Mouse (Mus musculus) erythroid progenitor cell, adult 5-6 weeks (primary cell): ENCODE results near the gene Lpp. TPM values are rescaled to one million over a fixed set of nuclear protein-coding genes. Genes with fewer than 3 reads are reported as not detected.

Experiments used
- ATAC-seq: replicated peaks from 2 replicates; pipeline ENCODE4 v1.8.0; 2016; ENCODE audit warnings: moderate number of reproducible peaks, mild to moderate bottlenecking, moderate TSS enrichment, inconsistent platforms; ENCODE audit not compliant: poor library complexity, low FRiP score, severe bottlenecking
- total RNA-seq, 2 experiments: library from RNA; stranded (forward) in 1 of 2; stranded (reverse) in 1 of 2; fragments of 150-400 nt in 1 of 2; fragments of 186-747, 209-891 nt in 1 of 2; gene quantifications; 2 replicates each; pipeline versions ENCODE4 v1.2.3 to v1.2.4; 2015 to 2017; ENCODE audit warnings: low replicate concordance in 2 of 2

Gene Lpp
- total RNA-seq, 2 experiments from 2014 or later, result 0.76 to 2.1 TPM

DNA sequence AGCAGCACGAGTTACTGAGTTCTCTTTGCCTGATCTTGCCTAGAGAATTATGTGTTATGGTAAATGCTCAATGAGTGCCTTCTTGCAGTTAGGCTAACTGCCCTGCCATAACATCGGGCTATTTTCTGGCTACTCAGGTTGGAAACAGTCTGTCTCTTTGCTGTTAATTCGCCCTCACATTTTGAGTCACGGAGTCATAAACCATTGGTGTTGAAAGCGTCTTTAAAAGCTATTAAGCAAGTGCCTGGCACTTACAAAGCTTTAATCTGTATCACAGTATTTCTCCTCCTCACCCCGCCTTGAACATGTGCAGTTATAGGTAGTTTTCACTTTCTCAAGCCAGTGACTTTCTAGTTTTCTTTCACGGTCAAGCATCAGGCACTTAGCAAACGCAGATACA, 250.8 kb downstream of the Lpp start:
- no peak for ATAC-seq

DNA sequence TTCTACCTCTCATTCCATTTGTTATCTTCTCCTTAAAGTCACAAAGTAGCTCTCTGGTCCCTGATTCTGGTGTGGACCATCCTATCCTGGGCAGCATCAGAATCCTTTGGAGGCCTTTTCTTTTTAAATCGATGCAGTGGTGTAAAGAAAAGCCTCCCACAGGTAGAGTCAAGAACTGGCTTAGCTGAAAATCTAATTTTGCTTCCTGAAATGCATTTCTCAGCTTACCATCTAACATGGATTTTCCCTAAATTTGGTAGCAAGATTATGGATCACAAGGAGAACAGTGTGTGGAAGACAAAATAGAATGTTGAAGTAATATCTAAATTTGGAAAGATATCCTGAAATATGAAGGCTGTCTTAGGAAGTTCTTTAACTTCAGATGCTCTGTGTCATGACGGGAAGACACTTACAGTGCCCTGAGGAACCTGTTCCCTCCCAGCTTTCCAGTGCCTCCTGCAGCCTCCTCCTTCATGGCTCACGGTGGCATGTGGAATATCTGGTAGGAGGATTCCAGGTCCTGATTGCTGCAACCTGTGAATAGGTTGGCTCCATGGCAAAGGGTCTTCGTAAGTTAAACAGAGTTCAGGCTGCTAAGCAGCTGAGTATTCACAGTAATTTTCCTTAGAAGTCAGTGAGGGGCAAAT, 251.6 kb downstream of the Lpp start:
- no peak for ATAC-seq

GRCm38 (mm10) chr16:24645906-24646603, 252.7 kb downstream of the Lpp start:
- no peak for ATAC-seq

- no peak for ATAC-seq
Observed at GRCm38 (mm10) chr16:24651655-24652654, 258.6 kb downstream of the Lpp start.

DNA sequence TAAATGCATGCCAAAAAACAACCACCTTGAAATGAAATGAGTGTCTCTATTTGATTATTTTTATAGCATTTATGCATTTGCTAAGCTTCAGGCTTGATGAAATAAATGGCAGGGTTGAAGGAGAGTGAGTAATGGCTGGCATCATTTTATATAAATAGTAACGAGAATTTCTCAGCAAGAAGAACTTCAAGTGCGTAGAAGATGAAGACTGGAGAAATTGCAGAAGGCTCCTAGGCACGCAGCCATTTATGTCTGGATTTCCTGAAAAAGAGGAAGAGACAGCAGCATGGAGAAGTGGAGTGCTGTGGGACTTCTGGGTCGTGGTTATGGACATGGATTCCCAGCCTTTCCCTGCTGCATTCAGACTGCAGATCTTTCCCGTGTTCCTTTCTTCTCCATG, 259.7 kb downstream of the Lpp start:
- ATAC-seq, result no peak

GRCm38 (mm10) chr16:24655116-24655515, 261.8 kb downstream of the Lpp start:
- ATAC-seq, result no peak

DNA sequence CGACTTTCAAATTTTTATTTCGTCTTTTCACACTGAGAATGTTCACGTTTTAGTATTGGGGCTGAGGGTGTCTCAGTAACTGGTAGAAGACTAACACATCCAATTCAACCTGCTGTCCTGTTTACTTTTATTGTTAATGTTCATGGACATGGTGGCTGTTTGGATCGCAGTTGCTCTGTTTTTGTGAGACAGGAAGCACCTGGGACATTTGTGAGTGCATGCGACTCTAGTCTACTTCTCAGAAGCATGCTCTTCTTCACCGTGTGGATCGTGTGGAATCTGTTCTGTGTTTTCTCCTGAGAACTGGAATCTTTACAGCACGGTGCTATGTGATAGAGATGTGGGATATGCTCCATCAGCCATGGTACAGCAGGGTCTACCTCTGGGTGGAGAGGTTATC, 262.7 kb downstream of the Lpp start:
- ATAC-seq, result no peak

- no peak for ATAC-seq
Observed at GRCm38 (mm10) chr16:24656752-24657151, 263.4 kb downstream of the Lpp start.

DNA sequence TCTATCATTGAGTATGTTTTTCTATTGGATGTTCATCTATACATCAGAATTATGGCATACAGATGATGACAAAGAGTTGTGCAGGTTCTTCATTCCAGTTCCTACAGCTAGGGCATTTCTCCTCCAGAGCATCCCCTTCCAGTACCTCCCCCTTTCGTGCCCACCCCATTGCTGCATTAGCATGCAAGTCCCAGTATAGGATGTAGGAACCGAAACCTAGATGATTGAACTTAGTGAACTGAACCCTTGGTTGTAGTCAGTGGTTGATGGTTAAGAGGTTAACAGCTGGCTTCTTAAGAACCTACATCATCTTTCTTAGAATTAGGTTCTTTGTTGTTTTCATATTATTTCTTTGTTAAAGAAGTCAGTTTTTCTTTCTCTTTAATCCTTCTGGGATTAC, 265.7 kb downstream of the Lpp start:
- ATAC-seq, result no peak

DNA sequence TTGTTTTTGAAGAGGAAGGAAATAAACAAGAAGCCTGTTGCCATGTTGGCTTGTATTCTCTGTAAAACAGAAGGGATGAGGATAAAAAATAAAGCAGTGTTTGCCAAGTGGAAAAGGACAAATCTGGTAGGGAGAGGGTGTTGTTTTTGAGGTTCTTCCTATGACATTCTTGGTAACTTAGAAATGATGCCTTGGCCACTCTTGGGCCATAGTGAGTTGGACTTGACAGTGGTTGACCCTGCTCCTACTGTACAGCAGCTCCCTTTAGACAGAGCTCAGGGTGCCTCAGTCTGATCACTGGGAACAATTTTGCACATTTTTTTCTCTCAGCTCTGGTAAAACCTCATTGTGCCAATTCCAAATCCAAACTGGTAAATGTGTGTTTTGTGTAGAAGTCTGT, 270.8 kb downstream of the Lpp start:
- ATAC-seq, result no peak

DNA sequence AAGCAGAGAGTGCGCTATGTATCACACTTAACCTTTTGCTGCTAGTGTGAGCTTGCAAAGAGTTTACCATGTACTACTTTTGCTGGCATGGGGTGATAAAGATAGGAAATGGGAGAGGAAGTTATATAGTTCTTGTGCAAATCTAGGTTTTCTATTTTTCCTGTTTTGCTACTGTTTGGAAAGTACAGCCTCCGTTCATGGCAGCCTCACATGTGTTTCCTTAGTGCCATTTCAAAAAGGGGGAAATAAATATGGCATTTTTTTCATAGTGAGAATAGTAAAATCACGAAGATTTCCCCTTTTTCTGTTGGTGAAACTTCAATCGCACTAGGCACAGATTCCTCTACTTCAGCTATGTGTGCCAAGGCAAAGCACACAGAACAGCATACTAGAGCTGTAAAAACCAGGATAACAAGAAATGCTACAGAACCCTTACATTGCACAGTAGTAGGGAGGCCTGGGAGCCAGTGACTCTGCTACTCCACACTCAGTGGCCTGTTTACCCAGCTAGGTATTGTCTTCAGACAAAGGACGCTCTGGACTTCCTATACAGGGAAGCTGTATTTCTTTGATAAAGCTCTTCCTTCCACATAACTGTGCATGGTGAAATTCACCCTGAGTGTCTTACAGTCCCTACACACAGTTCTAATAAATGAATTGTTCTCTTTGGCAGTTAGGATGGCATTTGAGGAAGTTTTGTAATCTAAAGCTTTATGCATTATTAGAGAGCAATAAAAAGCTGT, 276.6 kb downstream of the Lpp start:
- ATAC-seq, result no peak

DNA sequence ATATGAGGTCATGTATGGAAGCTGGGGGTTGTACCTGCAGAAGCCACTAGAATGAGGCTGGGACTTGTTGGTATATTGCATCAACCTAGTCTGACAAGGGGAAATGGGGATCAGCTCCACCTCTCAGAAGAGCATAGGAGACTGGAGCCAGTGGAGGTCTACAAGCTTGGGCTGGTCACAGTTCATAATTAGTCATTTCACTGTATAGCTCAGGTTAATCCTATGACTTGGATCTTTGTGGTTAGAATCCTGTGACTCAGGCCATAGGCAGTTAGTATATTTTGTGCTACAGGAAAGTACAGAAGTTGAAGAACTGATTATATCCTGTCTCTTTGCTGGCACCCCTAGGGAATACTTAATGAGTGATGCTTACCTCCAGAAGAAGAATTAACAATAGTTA, 285.6 kb downstream of the Lpp start:
- ATAC-seq, result no peak

- ATAC-seq, result no peak
Observed at GRCm38 (mm10) chr16:24695062-24695461, 301.8 kb downstream of the Lpp start.

GRCm38 (mm10) chr16:24704215-24704614, 310.9 kb downstream of the Lpp start:
- ATAC-seq, result no peak

DNA sequence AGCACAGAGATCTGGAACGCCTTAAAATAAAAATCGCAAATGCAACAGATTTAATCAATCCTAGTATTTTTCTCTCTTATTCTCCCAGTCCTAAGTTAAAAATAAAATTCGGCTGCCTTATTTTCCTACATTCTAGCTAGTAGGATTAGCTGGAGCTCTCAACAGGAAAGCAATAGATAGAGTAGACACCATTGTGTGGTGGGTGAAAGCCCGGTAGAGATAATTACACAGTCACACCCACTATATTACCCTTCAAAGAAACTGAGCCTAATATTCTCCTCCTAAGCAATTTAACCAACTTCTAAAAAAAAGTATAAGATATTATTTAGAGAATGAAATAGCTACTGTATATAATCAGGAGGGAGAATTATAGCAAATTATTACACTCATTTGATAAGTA, 330.3 kb downstream of the Lpp start:
- no peak for ATAC-seq

DNA sequence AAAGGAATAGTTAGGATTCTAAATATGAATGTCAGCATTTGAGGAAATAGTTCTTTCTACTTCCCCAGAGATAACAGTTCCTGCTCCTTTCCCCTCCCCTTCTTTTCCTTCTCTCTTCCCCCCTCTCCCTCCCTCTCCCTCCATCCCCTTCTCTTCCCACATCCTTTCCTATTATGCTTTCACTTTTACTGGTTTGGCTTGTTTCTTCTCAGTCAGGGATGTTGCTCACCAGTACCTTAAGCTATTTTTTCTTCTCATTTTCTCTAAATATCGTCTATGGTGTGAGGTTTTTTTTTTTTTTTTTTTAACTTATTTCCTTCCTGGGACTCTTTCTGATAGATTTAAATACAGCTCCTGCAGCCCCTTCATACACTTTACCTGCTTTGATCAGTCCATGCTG, 339.4 kb downstream of the Lpp start:
- no peak for ATAC-seq

GRCm38 (mm10) chr16:24733321-24733720, 340.0 kb downstream of the Lpp start:
- ATAC-seq, result no peak

DNA sequence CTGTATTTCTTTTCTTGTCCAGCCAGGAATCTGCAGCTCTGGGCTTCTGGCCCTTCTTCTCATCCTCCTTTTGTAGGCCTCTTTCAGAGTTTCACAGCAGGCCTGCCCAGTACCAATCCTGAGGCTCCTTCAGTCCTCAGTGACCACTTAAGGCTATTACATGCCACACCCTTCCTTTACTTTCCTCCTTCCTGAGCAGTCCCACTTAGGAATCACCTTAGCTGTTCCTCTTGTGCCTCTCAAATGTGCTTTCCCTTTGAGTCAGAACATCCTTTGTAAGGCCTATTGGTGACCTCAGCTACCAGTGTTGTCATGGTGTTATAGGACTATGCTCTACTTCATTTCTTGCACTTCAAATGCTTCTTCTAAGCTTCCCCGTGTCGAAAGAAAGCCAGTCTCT, 342.4 kb downstream of the Lpp start:
- ATAC-seq, result no peak

- no peak for ATAC-seq
Observed at GRCm38 (mm10) chr16:24737362-24738057, 344.2 kb downstream of the Lpp start.
